Mouse (Mus musculus): ENCODE results near the gene P2rx7.

GRCm38 (mm10) chr5:122676002-122676401 lies 32.3 kb downstream of the P2rx7 start:
- TF ChIP-seq CTCF (IDR thresholded peaks at IDR 0.05; ENCODE audit: low read depth) (no peak), EP300 (IDR thresholded peaks at IDR 0.05; ENCODE audit: low read depth) (no peak)
